Mouse (Mus musculus): ENCODE measurements around the gene Cacna1d. TPM values are rescaled to one million over a fixed set of nuclear protein-coding genes. Genes with fewer than 3 reads are reported as not detected.

The Cacna1d gene
- total and polyA plus RNA-seq, 2 experiments: 0.55 to 0.72 TPM

GRCm38 (mm10) chr14:30419458-30419857, 71.8 kb downstream of the Cacna1d start:
- no peaks in the 10 kb centered on the region for H3K36me3 ChIP-seq (ENCODE audit: control insufficient read depth, insufficient read depth, low read length)
- TF ChIP-seq POLR2A (IDR thresholded peaks at IDR 0.05; ENCODE audit: extremely low read depth, insufficient read depth, low read length) (no peak), CTCF (IDR thresholded peaks at IDR 0.05; ENCODE audit: low read depth, low read length) (no peak)
- H3K9ac ChIP-seq (ENCODE audit: low read depth, low read length): no peak overlapping the region
- H3K4me1 ChIP-seq (ENCODE audit: control insufficient read depth, insufficient read depth, low read length): no peaks in the 10 kb centered on the region
- WGBS: 79% methylated on average over 7 of the region's 7 CpGs
- H3K79me2 ChIP-seq (ENCODE audit: control insufficient read depth, insufficient read depth, low read length): no peaks in the 10 kb centered on the region
- H3K4me3 ChIP-seq (ENCODE audit: insufficient read depth, low read depth, low read length): no peak overlapping the region
- no peak for DNase-seq (ENCODE audit: extremely low read depth, low read depth, low spot score)
- H3K27ac ChIP-seq (replicated peaks; ENCODE audit: insufficient read depth, low read depth, low read length): no peak overlapping the region
- no peaks in the 10 kb centered on the region for H3K27me3 ChIP-seq (ENCODE audit: control insufficient read depth, insufficient read depth, low read length)

- no peak for DNase-seq (ENCODE audit: extremely low read depth, low read depth, low spot score)
- Histone ChIP-seq H3K9ac (ENCODE audit: low read depth, low read length) (no peak overlapping the region), H3K79me2 (ENCODE audit: control insufficient read depth, insufficient read depth, low read length) (no peaks in the 10 kb centered on the region), H3K4me1 (ENCODE audit: control insufficient read depth, insufficient read depth, low read length) (no peaks in the 10 kb centered on the region), H3K36me3 (ENCODE audit: control insufficient read depth, insufficient read depth, low read length) (no peaks in the 10 kb centered on the region), H3K4me3 (ENCODE audit: insufficient read depth, low read depth, low read length) (no peak overlapping the region), H3K27ac (replicated peaks; ENCODE audit: insufficient read depth, low read depth, low read length) (no peak overlapping the region), H3K27me3 (ENCODE audit: control insufficient read depth, insufficient read depth, low read length) (no peaks in the 10 kb centered on the region)
- no peak for TF ChIP-seq CTCF (IDR thresholded peaks at IDR 0.05; ENCODE audit: low read depth, low read length)
- no peak for TF ChIP-seq POLR2A (IDR thresholded peaks at IDR 0.05; ENCODE audit: extremely low read depth, insufficient read depth, low read length)
- 79% methylated on average over 6 of the region's 6 CpGs for WGBS
Measured at GRCm38 (mm10) chr14:30419046-30419445, 72.2 kb downstream of the Cacna1d start.

- no peak for DNase-seq (ENCODE audit: extremely low read depth, low read depth, low spot score)
- no peaks in the 10 kb centered on the region for H3K27me3 ChIP-seq (ENCODE audit: control insufficient read depth, insufficient read depth, low read length)
- H3K4me3 ChIP-seq (ENCODE audit: insufficient read depth, low read depth, low read length): no peak overlapping the region
- H3K9ac ChIP-seq (ENCODE audit: low read depth, low read length): no peak overlapping the region
- no peak overlapping the region for H3K27ac ChIP-seq (replicated peaks; ENCODE audit: insufficient read depth, low read depth, low read length)
- H3K36me3 ChIP-seq (ENCODE audit: control insufficient read depth, insufficient read depth, low read length): no peaks in the 10 kb centered on the region
- 90% methylated on average over 5 of the region's 5 CpGs for WGBS
- no peaks in the 10 kb centered on the region for H3K4me1 ChIP-seq (ENCODE audit: control insufficient read depth, insufficient read depth, low read length)
- no peaks in the 10 kb centered on the region for H3K79me2 ChIP-seq (ENCODE audit: control insufficient read depth, insufficient read depth, low read length)
- TF ChIP-seq CTCF (IDR thresholded peaks at IDR 0.05; ENCODE audit: low read depth, low read length) (no peak), POLR2A (IDR thresholded peaks at IDR 0.05; ENCODE audit: extremely low read depth, insufficient read depth, low read length) (no peak)
Measured at GRCm38 (mm10) chr14:30415830-30416229, 75.4 kb downstream of the Cacna1d start.

GRCm38 (mm10) chr14:30414131-30414530, 77.1 kb downstream of the Cacna1d start:
- Histone ChIP-seq H3K4me3 (ENCODE audit: insufficient read depth, low read depth, low read length) (no peak overlapping the region), H3K4me1 (ENCODE audit: control insufficient read depth, insufficient read depth, low read length) (no peaks in the 10 kb centered on the region), H3K79me2 (ENCODE audit: control insufficient read depth, insufficient read depth, low read length) (no peaks in the 10 kb centered on the region), H3K9ac (ENCODE audit: low read depth, low read length) (no peak overlapping the region), H3K27ac (replicated peaks; ENCODE audit: insufficient read depth, low read depth, low read length) (no peak overlapping the region), H3K36me3 (ENCODE audit: control insufficient read depth, insufficient read depth, low read length) (no peaks in the 10 kb centered on the region), H3K27me3 (ENCODE audit: control insufficient read depth, insufficient read depth, low read length) (no peaks in the 10 kb centered on the region)
- no peak for DNase-seq (ENCODE audit: extremely low read depth, low read depth, low spot score)
- 63% methylated on average over 2 of the region's 2 CpGs for WGBS
- no peak for TF ChIP-seq CTCF (IDR thresholded peaks at IDR 0.05; ENCODE audit: low read depth, low read length)
- no peak for TF ChIP-seq POLR2A (IDR thresholded peaks at IDR 0.05; ENCODE audit: extremely low read depth, insufficient read depth, low read length)

GRCm38 (mm10) chr14:30409331-30409730, 81.9 kb downstream of the Cacna1d start:
- Histone ChIP-seq H3K27ac (replicated peaks; ENCODE audit: insufficient read depth, low read depth, low read length) (no peak overlapping the region), H3K4me1 (ENCODE audit: control insufficient read depth, insufficient read depth, low read length) (no peaks in the 10 kb centered on the region), H3K79me2 (ENCODE audit: control insufficient read depth, insufficient read depth, low read length) (no peaks in the 10 kb centered on the region), H3K9ac (ENCODE audit: low read depth, low read length) (no peak overlapping the region), H3K4me3 (ENCODE audit: insufficient read depth, low read depth, low read length) (no peak overlapping the region), H3K36me3 (ENCODE audit: control insufficient read depth, insufficient read depth, low read length) (no peaks in the 10 kb centered on the region), H3K27me3 (ENCODE audit: control insufficient read depth, insufficient read depth, low read length) (no peaks in the 10 kb centered on the region)
- no peak for DNase-seq (ENCODE audit: extremely low read depth, low read depth, low spot score)
- 89% methylated on average over 4 of the region's 4 CpGs for WGBS
- TF ChIP-seq CTCF (IDR thresholded peaks at IDR 0.05; ENCODE audit: low read depth, low read length) (no peak), POLR2A (IDR thresholded peaks at IDR 0.05; ENCODE audit: extremely low read depth, insufficient read depth, low read length) (no peak)

- Histone ChIP-seq H3K4me1 (ENCODE audit: control insufficient read depth, insufficient read depth, low read length) (no peaks in the 10 kb centered on the region), H3K9ac (ENCODE audit: low read depth, low read length) (no peak overlapping the region), H3K79me2 (ENCODE audit: control insufficient read depth, insufficient read depth, low read length) (no peaks in the 10 kb centered on the region), H3K27me3 (ENCODE audit: control insufficient read depth, insufficient read depth, low read length) (no peaks in the 10 kb centered on the region), H3K27ac (replicated peaks; ENCODE audit: insufficient read depth, low read depth, low read length) (no peak overlapping the region), H3K4me3 (ENCODE audit: insufficient read depth, low read depth, low read length) (no peak overlapping the region), H3K36me3 (ENCODE audit: control insufficient read depth, insufficient read depth, low read length) (no peaks in the 10 kb centered on the region)
- DNase-seq (ENCODE audit: extremely low read depth, low read depth, low spot score): peak; percentile 31
- TF ChIP-seq POLR2A (IDR thresholded peaks at IDR 0.05; ENCODE audit: extremely low read depth, insufficient read depth, low read length): no peak
- no peak for TF ChIP-seq CTCF (IDR thresholded peaks at IDR 0.05; ENCODE audit: low read depth, low read length)
- WGBS: 51% methylated on average over 8 of the region's 8 CpGs
Measured at GRCm38 (mm10) chr14:30405456-30406225, 85.6 kb downstream of the Cacna1d start.

All from liver, adult 2 months (tissue).